Mouse (Mus musculus): ENCODE data around the gene Ppp1r26.

Ppp1r26 gene

DNA sequence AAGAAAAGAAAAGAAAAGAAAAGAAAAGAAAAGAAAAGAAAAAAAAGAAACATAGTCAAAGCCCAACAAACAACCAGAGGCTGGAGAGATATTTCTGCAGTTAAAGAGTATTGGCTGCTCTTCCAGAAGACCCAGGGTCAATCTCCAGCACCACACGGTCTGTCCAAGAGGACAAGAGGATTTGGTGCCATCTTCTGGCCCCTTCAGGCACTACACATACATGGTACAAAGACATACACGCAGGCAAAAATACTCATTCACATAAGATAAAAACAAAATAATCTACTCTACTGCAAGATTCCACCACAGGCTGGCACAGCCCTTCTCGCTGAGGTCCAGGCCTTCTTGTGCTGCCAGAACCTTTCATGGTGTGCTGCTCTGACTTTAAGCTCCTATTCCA lies 23.4 kb upstream of the Ppp1r26 start:
- Histone ChIP-seq H3K27me3 (ENCODE audit: control insufficient read depth, insufficient read depth, low read length, poor library complexity, severe bottlenecking) (no peaks in the 10 kb centered on the region), H3K36me3 (ENCODE audit: control insufficient read depth, insufficient read depth, low read length, poor library complexity, severe bottlenecking) (no peaks in the 10 kb centered on the region)
- peak; percentile 73 for DNase-seq (ENCODE audit: low read depth, low spot score)

DNA sequence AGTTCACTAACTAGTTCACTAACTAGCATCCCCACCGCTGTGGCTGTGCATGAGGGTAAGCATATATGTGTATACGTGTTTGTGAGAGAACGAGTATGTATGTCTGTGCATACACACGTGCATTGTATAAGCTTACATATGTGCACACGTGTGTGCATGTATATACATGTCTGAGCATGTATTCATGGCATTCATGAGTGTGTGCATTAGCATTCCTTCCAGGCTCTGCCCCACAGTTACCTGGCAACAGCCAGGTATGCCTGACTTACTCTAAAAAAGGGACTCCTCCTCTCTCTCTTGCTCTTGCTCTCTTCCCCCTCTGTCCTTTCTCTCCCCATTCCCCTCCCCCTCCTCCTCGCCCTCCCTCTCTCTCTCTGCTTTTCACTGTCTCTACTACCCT lies 19.4 kb upstream of the Ppp1r26 start:
- no peak for DNase-seq (ENCODE audit: low read depth, low spot score)
- H3K36me3 ChIP-seq (ENCODE audit: control insufficient read depth, insufficient read depth, low read length, poor library complexity, severe bottlenecking) = no peaks in the 10 kb centered on the region

GRCm38 (mm10) chr2:28430846-28431245 lies 15.8 kb upstream of the Ppp1r26 start:
- no peaks in the 10 kb centered on the region for H3K27me3 ChIP-seq (ENCODE audit: control insufficient read depth, insufficient read depth, low read length, poor library complexity, severe bottlenecking)
- no peak for DNase-seq (ENCODE audit: low read depth, low spot score)

More for the DNA sequence above, 19.4 kb upstream of the Ppp1r26 start:
- no peaks in the 10 kb centered on the region for H3K27me3 ChIP-seq (ENCODE audit: control insufficient read depth, insufficient read depth, low read length, poor library complexity, severe bottlenecking)

DNA sequence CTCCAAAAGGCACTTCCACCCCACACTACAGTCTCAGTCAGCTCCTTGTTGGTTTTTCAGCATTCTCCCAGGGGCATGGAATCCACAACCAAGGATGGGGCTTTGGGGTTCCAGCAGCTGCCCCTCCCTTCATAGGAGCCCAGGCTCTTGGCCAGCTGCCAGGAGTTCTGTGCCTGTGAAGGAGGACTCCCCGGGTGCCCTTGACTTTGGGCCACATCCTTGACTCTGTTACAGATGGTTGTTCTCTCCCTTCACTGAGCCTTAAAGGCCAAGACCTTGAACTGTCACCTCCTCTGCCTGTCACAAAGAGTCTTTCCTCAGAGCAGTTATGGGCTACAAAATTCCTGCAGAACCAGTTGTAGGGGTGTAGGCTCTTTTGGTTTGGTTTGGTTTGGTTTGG lies 13.8 kb upstream of the Ppp1r26 start:
- no peaks in the 10 kb centered on the region for H3K27me3 ChIP-seq (ENCODE audit: control insufficient read depth, insufficient read depth, low read length, poor library complexity, severe bottlenecking)

More at GRCm38 (mm10) chr2:28430846-28431245, 15.8 kb upstream of the Ppp1r26 start:
- no peaks in the 10 kb centered on the region for H3K36me3 ChIP-seq (ENCODE audit: control insufficient read depth, insufficient read depth, low read length, poor library complexity, severe bottlenecking)

GRCm38 (mm10) chr2:28433512-28433911 lies 13.1 kb upstream of the Ppp1r26 start:
- Histone ChIP-seq H3K27me3 (ENCODE audit: control insufficient read depth, insufficient read depth, low read length, poor library complexity, severe bottlenecking) (no peaks in the 10 kb centered on the region), H3K36me3 (ENCODE audit: control insufficient read depth, insufficient read depth, low read length, poor library complexity, severe bottlenecking) (no peaks in the 10 kb centered on the region)
- DNase-seq (ENCODE audit: low read depth, low spot score) = no peak

More for the DNA sequence above, 13.8 kb upstream of the Ppp1r26 start:
- no peak for DNase-seq (ENCODE audit: low read depth, low spot score)
- H3K36me3 ChIP-seq (ENCODE audit: control insufficient read depth, insufficient read depth, low read length, poor library complexity, severe bottlenecking) = no peaks in the 10 kb centered on the region

GRCm38 (mm10) chr2:28435401-28435800 lies 11.2 kb upstream of the Ppp1r26 start:
- no peaks in the 10 kb centered on the region for H3K27me3 ChIP-seq (ENCODE audit: control insufficient read depth, insufficient read depth, low read length, poor library complexity, severe bottlenecking)
- no peak for DNase-seq (ENCODE audit: low read depth, low spot score)
- no peaks in the 10 kb centered on the region for H3K36me3 ChIP-seq (ENCODE audit: control insufficient read depth, insufficient read depth, low read length, poor library complexity, severe bottlenecking)

DNA sequence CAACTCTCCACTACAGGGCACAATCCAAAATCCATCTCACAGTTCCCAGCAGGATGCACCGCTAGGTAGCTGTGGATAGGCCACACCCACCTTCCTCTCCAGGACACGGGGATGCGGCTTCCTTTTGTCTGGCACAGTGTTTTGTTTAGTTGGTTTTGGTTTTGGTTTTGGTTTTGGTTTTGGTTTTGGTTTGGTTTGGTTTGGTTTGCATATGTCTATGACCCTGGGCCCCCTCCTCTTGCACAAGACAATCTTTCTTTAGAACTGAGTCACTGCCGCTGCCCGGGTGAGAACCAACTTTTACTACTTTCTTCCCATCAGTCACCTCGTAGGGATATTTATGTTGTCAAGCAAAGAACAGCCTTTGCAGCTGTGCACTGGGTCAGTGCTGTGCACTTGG lies 5.8 kb upstream of the Ppp1r26 start:
- Histone ChIP-seq H3K36me3 (ENCODE audit: control insufficient read depth, insufficient read depth, low read length, poor library complexity, severe bottlenecking) (no peaks in the 10 kb centered on the region), H3K27me3 (ENCODE audit: control insufficient read depth, insufficient read depth, low read length, poor library complexity, severe bottlenecking) (no peaks in the 10 kb centered on the region)
- no peak for DNase-seq (ENCODE audit: low read depth, low spot score)

GRCm38 (mm10) chr2:28445082-28445481 lies 1.5 kb upstream of the Ppp1r26 start:
- Histone ChIP-seq H3K27me3 (ENCODE audit: control insufficient read depth, insufficient read depth, low read length, poor library complexity, severe bottlenecking) (no peaks in the 10 kb centered on the region), H3K36me3 (ENCODE audit: control insufficient read depth, insufficient read depth, low read length, poor library complexity, severe bottlenecking) (no peaks in the 10 kb centered on the region)
- DNase-seq (ENCODE audit: low read depth, low spot score) = no peak

DNA sequence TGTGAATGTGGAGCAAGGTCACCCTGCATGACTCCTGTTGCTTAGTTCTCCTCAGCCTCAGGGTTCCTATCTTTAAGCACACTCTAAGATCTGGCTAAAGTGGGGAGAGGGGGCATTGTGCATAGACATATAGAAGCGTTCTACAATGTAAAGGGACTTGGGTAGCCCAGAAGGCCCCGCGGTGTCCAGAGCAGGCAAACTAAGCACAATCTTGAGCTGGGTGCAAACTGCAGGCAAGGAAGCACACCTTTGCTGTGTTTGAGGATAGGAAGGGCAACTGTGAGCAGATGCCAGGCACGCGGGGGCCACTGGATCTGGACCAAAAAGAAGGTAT lies 452 bp upstream of the Ppp1r26 start:
- no peak for DNase-seq (ENCODE audit: low read depth, low spot score)
- Histone ChIP-seq H3K36me3 (ENCODE audit: control insufficient read depth, insufficient read depth, low read length, poor library complexity, severe bottlenecking) (no peaks in the 10 kb centered on the region), H3K27me3 (ENCODE audit: control insufficient read depth, insufficient read depth, low read length, poor library complexity, severe bottlenecking) (no peaks in the 10 kb centered on the region)

GRCm38 (mm10) chr2:28447315-28447670 lies 693 bp downstream of the Ppp1r26 start:
- no peaks in the 10 kb centered on the region for H3K36me3 ChIP-seq (ENCODE audit: control insufficient read depth, insufficient read depth, low read length, poor library complexity, severe bottlenecking)
- no peak for DNase-seq (ENCODE audit: low read depth, low spot score)
- H3K27me3 ChIP-seq (ENCODE audit: control insufficient read depth, insufficient read depth, low read length, poor library complexity, severe bottlenecking) = no peaks in the 10 kb centered on the region

DNA sequence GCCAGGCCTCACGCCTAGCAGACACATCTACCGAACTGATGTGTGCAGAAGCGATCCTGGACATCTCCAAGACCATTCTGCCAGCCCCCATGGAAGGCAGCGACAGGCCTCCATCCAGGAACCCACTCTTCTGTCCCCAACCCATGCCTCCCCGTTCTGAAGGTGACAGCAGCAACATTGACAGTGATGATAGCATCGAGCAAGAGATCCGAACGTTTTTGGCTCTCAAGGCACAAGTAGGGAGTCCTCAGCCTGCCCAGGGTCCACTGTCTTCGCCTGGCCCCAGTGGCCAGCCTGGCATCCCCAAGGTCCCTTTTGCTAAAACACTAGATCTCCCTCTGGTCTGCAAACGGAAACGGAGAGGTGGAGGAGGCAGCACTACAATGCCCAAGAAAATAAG lies 5.1 kb downstream of the Ppp1r26 start:
- no peaks in the 10 kb centered on the region for H3K27me3 ChIP-seq (ENCODE audit: control insufficient read depth, insufficient read depth, low read length, poor library complexity, severe bottlenecking)
- DNase-seq (ENCODE audit: low read depth, low spot score) = no peak
- no peaks in the 10 kb centered on the region for H3K36me3 ChIP-seq (ENCODE audit: control insufficient read depth, insufficient read depth, low read length, poor library complexity, severe bottlenecking)

GRCm38 (mm10) chr2:28453539-28453938 lies 6.9 kb downstream of the Ppp1r26 start:
- Histone ChIP-seq H3K36me3 (ENCODE audit: control insufficient read depth, insufficient read depth, low read length, poor library complexity, severe bottlenecking) (no peaks in the 10 kb centered on the region), H3K27me3 (ENCODE audit: control insufficient read depth, insufficient read depth, low read length, poor library complexity, severe bottlenecking) (no peaks in the 10 kb centered on the region)
- DNase-seq (ENCODE audit: low read depth, low spot score) = no peak

- no peak for DNase-seq (ENCODE audit: low read depth, low spot score)
- Histone ChIP-seq H3K36me3 (ENCODE audit: control insufficient read depth, insufficient read depth, low read length, poor library complexity, severe bottlenecking) (no peaks in the 10 kb centered on the region), H3K27me3 (ENCODE audit: control insufficient read depth, insufficient read depth, low read length, poor library complexity, severe bottlenecking) (no peaks in the 10 kb centered on the region)
These were observed 10.0 kb downstream of the Ppp1r26 start for GRCm38 (mm10) chr2:28456616-28457015.

- no peaks in the 10 kb centered on the region for H3K36me3 ChIP-seq (ENCODE audit: control insufficient read depth, insufficient read depth, low read length, poor library complexity, severe bottlenecking)
- peak; percentile 82 for DNase-seq (ENCODE audit: low read depth, low spot score)
These were observed 17.3 kb downstream of the Ppp1r26 start for GRCm38 (mm10) chr2:28463919-28464318.

GRCm38 (mm10) chr2:28464919-28465318 lies 18.3 kb downstream of the Ppp1r26 start:
- Histone ChIP-seq H3K36me3 (ENCODE audit: control insufficient read depth, insufficient read depth, low read length, poor library complexity, severe bottlenecking) (no peaks in the 10 kb centered on the region; the same call in 1 of the 2 replicates), H3K27me3 (ENCODE audit: control insufficient read depth, insufficient read depth, low read length, poor library complexity, severe bottlenecking) (no peaks in the 10 kb centered on the region; the same call in 1 of the 2 replicates)
- DNase-seq (ENCODE audit: low read depth, low spot score) = no peak

More at GRCm38 (mm10) chr2:28463919-28464318, 17.3 kb downstream of the Ppp1r26 start:
- no peaks in the 10 kb centered on the region; the same call in 1 of the 2 replicates for H3K27me3 ChIP-seq (ENCODE audit: control insufficient read depth, insufficient read depth, low read length, poor library complexity, severe bottlenecking)

GRCm38 (mm10) chr2:28465836-28466518 lies 19.4 kb downstream of the Ppp1r26 start, which contains the start of gene 1700007K13Rik:
TSS of gene 1700007K13Rik (minus strand) at chr2:28466332.
- H3K36me3 ChIP-seq (ENCODE audit: control insufficient read depth, insufficient read depth, low read length, poor library complexity, severe bottlenecking) = no peaks in the 10 kb centered on the region; the same call in 1 of the 2 replicates
- no peaks in the 10 kb centered on the region; the same call in 1 of the 2 replicates for H3K27me3 ChIP-seq (ENCODE audit: control insufficient read depth, insufficient read depth, low read length, poor library complexity, severe bottlenecking)
- DNase-seq (ENCODE audit: low read depth, low spot score) = peak; percentile 58

Data from splenic B cell, adult 2 months (primary cell).